Comparison of ENCODE assay signal across 19 mouse cellular contexts in the genomic region with DNA sequence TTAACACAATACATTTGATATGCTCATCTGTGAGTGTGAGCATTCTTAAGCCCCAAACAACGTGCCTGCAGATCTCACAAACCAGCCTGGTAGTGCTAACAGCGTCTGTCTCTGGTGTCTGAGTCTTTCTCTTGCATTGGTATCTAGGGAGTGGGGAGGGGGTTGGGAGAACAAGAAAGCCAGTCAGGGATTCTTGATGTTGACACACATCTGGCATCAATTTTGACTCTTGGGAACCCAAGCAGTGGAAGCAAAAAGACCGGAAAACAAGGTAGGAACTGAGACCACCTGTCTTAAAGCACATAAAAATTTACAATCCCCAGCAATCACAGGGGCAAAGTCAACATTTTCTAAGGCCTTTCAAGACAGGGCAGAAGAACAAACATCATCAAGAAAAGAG. TPM values are rescaled to one million over a fixed set of nuclear protein-coding genes. Genes with fewer than 3 reads are reported as not detected.
DNase-seq lines count a peak whose midpoint lies in the region; ATAC-seq lines count a peak whose summit lies in the region.
"Had no signal": no experiment of that assay in that cellular context is flagged by ENCODE, and none has a peak within 500 bp of the region (broad histone marks: within the 10 kb centered on the region; RNA-seq: fewer than 3 reads in every experiment).

No protein-coding gene starts in this region.

- no peaks in the 10 kb centered on the region for H3K27me3 ChIP-seq in limb, embryonic 12.5 days
- H3K27me3 ChIP-seq: embryonic facial prominence, embryonic 12.5 days had no signal

- WGBS in limb, embryonic 12.5 days = 10% methylated on average over 3 of the region's 3 CpGs

- no peaks in the 10 kb centered on the region for H3K9me3 ChIP-seq in limb, embryonic 12.5 days
- H3K9me3 ChIP-seq: embryonic facial prominence, embryonic 12.5 days; megakaryocyte, embryonic 14.5 days had no signal

- H3K36me3 ChIP-seq in limb, embryonic 12.5 days = no peaks in the 10 kb centered on the region
- H3K36me3 ChIP-seq: embryonic facial prominence, embryonic 12.5 days had no signal

- ATAC-seq in limb, embryonic 12.5 days (ENCODE audit: insufficient number of reproducible peaks, insufficient read depth, low FRiP score, low TSS enrichment, low read depth) = no peak
- ATAC-seq: forebrain, embryonic 16.5 days had no signal

- no peak overlapping the region for H3K27ac ChIP-seq in limb, embryonic 12.5 days
- H3K27ac ChIP-seq: kidney, postnatal 0 days had no signal

- H3K4me3 ChIP-seq in limb, embryonic 12.5 days (replicated peaks) = no peak overlapping the region
- H3K4me3 ChIP-seq: embryonic facial prominence, embryonic 12.5 days; megakaryocyte, embryonic 14.5 days had no signal

- peak overlapping the region; percentile 29 for H3K4me2 ChIP-seq in limb, embryonic 12.5 days
- H3K4me2 ChIP-seq: embryonic facial prominence, embryonic 12.5 days; liver, embryonic 11.5 days had no signal

- peak; percentile 14 for DNase-seq in adipocyte (ENCODE audit: low spot score)
- DNase-seq in embryo, embryonic 11.5 days (ENCODE audit: low read depth, low spot score) = peak; percentile 54
- peak; percentile 84 for DNase-seq in hindlimb bud, embryonic 11.5 days (ENCODE audit: extremely low spot score, low read depth, low spot score)
- no peak for DNase-seq in adrenal gland, postnatal 36 days
- no peak for DNase-seq in kidney, adult 9 months
- no peak for DNase-seq in cerebellum, adult 11-12 months
- DNase-seq in thymus, postnatal 36 days = no peak
- DNase-seq: adrenal gland, postnatal 10 days; cerebellum, postnatal 10 days; heart, adult 18-20 months; heart, postnatal 4 days; layer of hippocampus, postnatal 36 days; lung, adult 2 months had no signal

- H3K9ac ChIP-seq in limb, embryonic 12.5 days (replicated peaks) = no peak overlapping the region
- H3K9ac ChIP-seq: embryonic facial prominence, embryonic 12.5 days had no signal

- H3K4me1 ChIP-seq in limb, embryonic 12.5 days (replicated peaks) = peaks cover 73% of the 10 kb centered on the region
- H3K4me1 ChIP-seq: megakaryocyte, embryonic 14.5 days had no signal

RNA-seq across cellular contexts. Expression of a gene that starts 23.4 kb away (rescaled TPM):
- polyA plus RNA-seq in limb, embryonic 12.5 days (2016; fragmentation: Nextera tagmentation; extraction: Ambion mirVana) = 247 and 253 TPM in 2 replicates
- 10 to 100 TPM; 15.9 to 28.0 TPM for total RNA-seq in adrenal gland, postnatal 36 days (2021)

Comparison
In these comparisons a context has a peak if more than half of its experiments do, and no peak if none do; other contexts are left out.
1. DNase-seq: peak in adipocyte (single experiment), embryo, embryonic 11.5 days (single experiment) and hindlimb bud, embryonic 11.5 days (single experiment); none in adrenal gland, postnatal 36 days (0 of 2), kidney, adult 9 months (single experiment), cerebellum, adult 11-12 months (single experiment) and thymus, postnatal 36 days (0 of 2).